ENCODE assay signal across 16 mouse cellular contexts in genomic region chr10:92998536-92998935, GRCm38 (mm10).
"Had no signal": no experiment of that assay in that cellular context is flagged by ENCODE, and none has a peak within 500 bp of the region (broad histone marks: within the 10 kb centered on the region; RNA-seq: fewer than 3 reads in every experiment).

No protein-coding gene starts in this region.

- H3K27ac ChIP-seq: neural tube, embryonic 13.5 days; neural tube, embryonic 15.5 days; stomach, embryonic 15.5 days; stomach, postnatal 0 days had no signal

- DNase-seq: retina, postnatal 1 day; right cerebral cortex, adult 18-20 months; right cerebral cortex, postnatal 14 days; right cerebral cortex, postnatal 25 days; right cerebral cortex, postnatal 4 days; spleen, adult 18-20 months; thymus, adult 18-20 months; thymus, adult 2 months; thymus, postnatal 14 days; thymus, postnatal 25 days; thymus, postnatal 36 days; thymus, postnatal 4 days had no signal

- H3K36me3 ChIP-seq: neural tube, embryonic 13.5 days; neural tube, embryonic 15.5 days; stomach, embryonic 15.5 days had no signal

- H3K9ac ChIP-seq: neural tube, embryonic 13.5 days; neural tube, embryonic 15.5 days; stomach, embryonic 15.5 days had no signal

- H3K4me2 ChIP-seq: neural tube, embryonic 13.5 days; neural tube, embryonic 15.5 days; stomach, embryonic 15.5 days had no signal

- H3K27me3 ChIP-seq: neural tube, embryonic 13.5 days; neural tube, embryonic 15.5 days; stomach, embryonic 15.5 days had no signal

- H3K9me3 ChIP-seq: neural tube, embryonic 13.5 days; neural tube, embryonic 15.5 days; stomach, embryonic 15.5 days had no signal

- H3K4me3 ChIP-seq: neural tube, embryonic 13.5 days; neural tube, embryonic 15.5 days; stomach, embryonic 15.5 days had no signal

- H3K4me1 ChIP-seq: neural tube, embryonic 13.5 days; neural tube, embryonic 15.5 days; stomach, embryonic 15.5 days had no signal
